Mouse (Mus musculus) left cerebral cortex, adult 2 months (tissue): Measurements from ENCODE around the gene Vmn1r175. TPM values are rescaled to one million over a fixed set of nuclear protein-coding genes. Genes with fewer than 3 reads are reported as not detected.
"Not testable (repeated sequence)": the region's sequence is repeated elsewhere in the genome, so short reads cannot be mapped to it uniquely, and the experiment has no call there.

Experiments
- DNase-seq, 2 experiments: peaks; one replicate each; pipeline ENCODE4 v3.0.0; 2021 to 2022; ENCODE audit warnings: low spot score in 2 of 2, mixed read lengths in 1 of 2; ENCODE audit errors: extremely low spot score in 1 of 2
- H3K27ac ChIP-seq: fragments of 200-600 bp; 2 replicates; pipeline ENCODE4 v1.8.1; 2022
- H3K4me3 ChIP-seq: fragments of 200-600 bp; 2 replicates; pipeline ENCODE4 v1.8.1; 2022
- CTCF ChIP-seq: fragments of 200-600 bp; IDR thresholded peaks from 2 replicates; pipeline ENCODE4 v1.8.1; 2022; ENCODE audit warnings: antibody characterized with exemption, mild to moderate bottlenecking, moderate library complexity
- intact Hi-C: fragments of 180-260 bp; cut with DNase I; formaldehyde crosslinking; loops from one replicate; pipeline ENCODE4 v1.15.1; 2025
- long read RNA-seq, 2 experiments: library from polyadenylated mRNA; stranded (forward); transcript quantifications; one replicate each; pipeline ENCODE4 v2.0.0; 2021; ENCODE audit warnings: borderline mapping rate in 2 of 2
- total RNA-seq, 2 experiments: library from RNA; stranded (reverse); gene quantifications; 2 replicates each; pipeline ENCODE4 v1.2.3; 2021

Gene Vmn1r175
- total RNA-seq = not detected
- long read RNA-seq, experiment 1 = 0 reads
- long read RNA-seq, experiment 2 = 0 reads

DNA sequence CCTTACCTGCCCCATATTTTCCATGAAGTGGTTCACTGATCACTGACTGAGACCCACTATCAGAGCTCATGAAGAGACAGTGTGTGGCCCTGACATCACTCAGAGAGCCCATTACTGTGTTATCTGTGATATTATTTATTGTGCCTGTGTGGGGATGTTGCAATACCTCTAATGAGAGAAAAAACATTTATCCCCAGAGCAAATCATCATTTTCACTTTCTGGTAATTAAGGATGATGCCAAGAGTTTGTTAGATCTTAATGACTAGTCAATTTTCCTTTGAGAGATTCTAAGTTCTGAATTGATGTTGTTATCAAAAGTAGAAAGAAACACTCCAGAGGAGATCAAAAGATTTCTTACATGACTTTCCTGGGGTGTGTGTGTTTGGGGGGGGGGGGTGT is at the start of gene Vmn1r175:
Gene Vmn1r175, minus strand, starts transcription at position 101 of the 400 bp plus-strand sequence.
- H3K4me3 ChIP-seq, H3K27ac ChIP-seq, DNase-seq, intact Hi-C loops: not testable (repeated sequence)

GRCm38 (mm10) chr7:23837272-23837671 is 26.8 kb upstream of the Vmn1r175 start, which contains the start of gene Vmn1r176:
Gene Vmn1r176 (minus strand): TSS chr7:23837372.
- DNase-seq, intact Hi-C loops, H3K27ac ChIP-seq, H3K4me3 ChIP-seq: not testable (repeated sequence)

GRCm38 (mm10) chr7:23784526-23784925 is 25.9 kb downstream of the Vmn1r175 start:
- TF ChIP-seq CTCF = no peak
- DNase-seq = no peak
- H3K27ac ChIP-seq = no peak overlapping the region
- intact Hi-C loops = no loop called here
- H3K4me3 ChIP-seq = no peak overlapping the region

Other genes with a start within 250 kb of the Vmn1r175 start
- not detected for gene Vmn1r169, start 235.1 kb downstream of the Vmn1r175 start, total RNA-seq
- gene Vmn1r170, start 204.5 kb downstream of the Vmn1r175 start, total RNA-seq = not detected
- gene Vmn1r171, start 179.9 kb downstream of the Vmn1r175 start, total RNA-seq = not detected
- not detected for gene Vmn1r172, start 152.3 kb downstream of the Vmn1r175 start, total RNA-seq
- gene Vmn1r173, start 109.9 kb downstream of the Vmn1r175 start, total RNA-seq = not detected
- gene Vmn1r174, start 58.4 kb downstream of the Vmn1r175 start, total RNA-seq = not detected
- gene Vmn1r176, start 26.7 kb upstream of the Vmn1r175 start, total RNA-seq = not detected
- not detected for gene Vmn1r177, start 55.8 kb upstream of the Vmn1r175 start, total RNA-seq
- not detected for gene Vmn1r178, start 81.4 kb upstream of the Vmn1r175 start, total RNA-seq
- not detected for gene Vmn1r179, start 116.3 kb upstream of the Vmn1r175 start, total RNA-seq
- not detected for gene Vmn1r180, start 140.0 kb upstream of the Vmn1r175 start, total RNA-seq
- gene Vmn1r181, start 164.0 kb upstream of the Vmn1r175 start, total RNA-seq = not detected
- not detected for gene V1rd19, start 191.0 kb upstream of the Vmn1r175 start, total RNA-seq
- not detected for gene Vmn1r183, start 242.6 kb upstream of the Vmn1r175 start, total RNA-seq